Mouse (Mus musculus) urinary bladder, postnatal 36 days (tissue): Measurements from ENCODE around the gene Fbxw10.

ENCODE experiments used
- DNase-seq, 2 experiments: peaks; one replicate each; pipeline ENCODE4 v3.0.0; 2022; ENCODE audit warnings: low spot score in 2 of 2, mixed read lengths in 1 of 2

Gene Fbxw10

GRCm38 (mm10) chr11:62903871-62904495, 57.1 kb downstream of the Fbxw10 start:
- peak in 1 of 2 experiments; percentile 19 for DNase-seq

GRCm38 (mm10) chr11:62909720-62910306, 62.9 kb downstream of the Fbxw10 start:
- no peak for DNase-seq

- DNase-seq: no peak
Measured at GRCm38 (mm10) chr11:62911362-62911761, 64.5 kb downstream of the Fbxw10 start.

GRCm38 (mm10) chr11:62913141-62913540, 66.3 kb downstream of the Fbxw10 start:
- DNase-seq: no peak

GRCm38 (mm10) chr11:62914532-62914931, 67.7 kb downstream of the Fbxw10 start:
- no peak for DNase-seq

- no peak for DNase-seq
Measured at GRCm38 (mm10) chr11:62915486-62915885, 68.6 kb downstream of the Fbxw10 start.

GRCm38 (mm10) chr11:62916765-62917164, 69.9 kb downstream of the Fbxw10 start:
- no peak for DNase-seq

- no peak for DNase-seq
Measured at GRCm38 (mm10) chr11:62919946-62920742, 73.3 kb downstream of the Fbxw10 start.

- DNase-seq: no peak
Measured at GRCm38 (mm10) chr11:62920743-62921050, 73.8 kb downstream of the Fbxw10 start.

- DNase-seq: peak; percentile 87 to 93
Measured at GRCm38 (mm10) chr11:62921052-62921977, 74.4 kb downstream of the Fbxw10 start.

GRCm38 (mm10) chr11:62924091-62924761, 77.4 kb downstream of the Fbxw10 start:
- peak in 1 of 2 experiments; percentile 46 for DNase-seq
